Mouse (Mus musculus): ENCODE measurements at regions not wholly inside any gene's neighbourhood (a gene's known extent, or its start where the extent isn't known, plus 50 kb on each side); places are given as distances from the start of the nearest gene placed in this dataset.

- WGBS: 60% methylated on average over 9 of the region's 9 CpGs
- H3K27ac ChIP-seq (ENCODE audit: insufficient read depth, low read depth, low read length): peak overlapping the region; percentile 57
- TF ChIP-seq POLR2A (IDR thresholded peaks at IDR 0.05; ENCODE audit: low read depth, low read length) (no peak), CTCF (IDR thresholded peaks at IDR 0.05; ENCODE audit: extremely low read depth, insufficient read length, insufficient replicate concordance, low read depth, low read length) (no peak)
- no peaks in the 10 kb centered on the region for H3K36me3 ChIP-seq (ENCODE audit: control insufficient read depth, insufficient read depth, low read length)
- peaks cover 38% of the 10 kb centered on the region for H3K4me1 ChIP-seq (ENCODE audit: control insufficient read depth, insufficient read depth, insufficient read length, low read length)
- no peaks in the 10 kb centered on the region for H3K27me3 ChIP-seq (ENCODE audit: control insufficient read depth, insufficient read depth, low read length)
- H3K4me3 ChIP-seq (ENCODE audit: low read depth, low read length): no peak overlapping the region
These were observed 117.0 kb upstream of the Zmiz1 start for GRCm38 (mm10) chr14:25341848-25342427.

GRCm38 (mm10) chr14:25342865-25343565 is 116.0 kb upstream of the Zmiz1 start:
- Histone ChIP-seq H3K27ac (ENCODE audit: insufficient read depth, low read depth, low read length) (peak overlapping the region; percentile 33), H3K27me3 (ENCODE audit: control insufficient read depth, insufficient read depth, low read length) (no peaks in the 10 kb centered on the region), H3K4me3 (ENCODE audit: low read depth, low read length) (no peak overlapping the region), H3K36me3 (ENCODE audit: control insufficient read depth, insufficient read depth, low read length) (no peaks in the 10 kb centered on the region), H3K4me1 (ENCODE audit: control insufficient read depth, insufficient read depth, insufficient read length, low read length) (peaks cover 45% of the 10 kb centered on the region)
- no peak for TF ChIP-seq POLR2A (IDR thresholded peaks at IDR 0.05; ENCODE audit: low read depth, low read length)
- TF ChIP-seq CTCF (IDR thresholded peaks at IDR 0.05; ENCODE audit: extremely low read depth, insufficient read length, insufficient replicate concordance, low read depth, low read length): no peak
- 45% methylated on average over 4 of the region's 4 CpGs for WGBS

- H3K27ac ChIP-seq (ENCODE audit: insufficient read depth, low read depth, low read length): no peak overlapping the region; the same call in 1 of the 2 replicates
- H3K4me1 ChIP-seq (ENCODE audit: control insufficient read depth, insufficient read depth, insufficient read length, low read length): peaks cover 45% of the 10 kb centered on the region
- no peak overlapping the region for H3K4me3 ChIP-seq (ENCODE audit: low read depth, low read length)
- TF ChIP-seq POLR2A (IDR thresholded peaks at IDR 0.05; ENCODE audit: low read depth, low read length) (no peak), CTCF (IDR thresholded peaks at IDR 0.05; ENCODE audit: extremely low read depth, insufficient read length, insufficient replicate concordance, low read depth, low read length) (no peak)
- H3K27me3 ChIP-seq (ENCODE audit: control insufficient read depth, insufficient read depth, low read length): no peaks in the 10 kb centered on the region
- no peaks in the 10 kb centered on the region for H3K36me3 ChIP-seq (ENCODE audit: control insufficient read depth, insufficient read depth, low read length)
- WGBS: 47% methylated on average over 2 of the region's 2 CpGs
These were observed 113.0 kb upstream of the Zmiz1 start for GRCm38 (mm10) chr14:25345995-25346394.

- peak overlapping the region; percentile 78 for H3K27ac ChIP-seq (ENCODE audit: insufficient read depth, low read depth, low read length)
- H3K4me3 ChIP-seq (ENCODE audit: low read depth, low read length): no peak overlapping the region
- 72% methylated on average over 7 of the region's 7 CpGs for WGBS
- H3K4me1 ChIP-seq (ENCODE audit: control insufficient read depth, insufficient read depth, insufficient read length, low read length): peaks cover 38% of the 10 kb centered on the region
- no peak for TF ChIP-seq POLR2A (IDR thresholded peaks at IDR 0.05; ENCODE audit: low read depth, low read length)
- no peak for TF ChIP-seq CTCF (IDR thresholded peaks at IDR 0.05; ENCODE audit: extremely low read depth, insufficient read length, insufficient replicate concordance, low read depth, low read length)
- no peaks in the 10 kb centered on the region for H3K36me3 ChIP-seq (ENCODE audit: control insufficient read depth, insufficient read depth, low read length)
- H3K27me3 ChIP-seq (ENCODE audit: control insufficient read depth, insufficient read depth, low read length): no peaks in the 10 kb centered on the region
These were observed 112.0 kb upstream of the Zmiz1 start for GRCm38 (mm10) chr14:25346813-25347610.

GRCm38 (mm10) chr14:25350282-25350964 is 108.6 kb upstream of the Zmiz1 start:
- no peaks in the 10 kb centered on the region for H3K36me3 ChIP-seq (ENCODE audit: control insufficient read depth, insufficient read depth, low read length)
- H3K4me3 ChIP-seq (ENCODE audit: low read depth, low read length): no peak overlapping the region
- no peak for TF ChIP-seq CTCF (IDR thresholded peaks at IDR 0.05; ENCODE audit: extremely low read depth, insufficient read length, insufficient replicate concordance, low read depth, low read length)
- TF ChIP-seq POLR2A (IDR thresholded peaks at IDR 0.05; ENCODE audit: low read depth, low read length): no peak
- H3K4me1 ChIP-seq (ENCODE audit: control insufficient read depth, insufficient read depth, insufficient read length, low read length): peaks cover 24% of the 10 kb centered on the region
- H3K27ac ChIP-seq (ENCODE audit: insufficient read depth, low read depth, low read length): no peak overlapping the region
- 53% methylated on average over 9 of the region's 9 CpGs for WGBS
- no peaks in the 10 kb centered on the region for H3K27me3 ChIP-seq (ENCODE audit: control insufficient read depth, insufficient read depth, low read length)

GRCm38 (mm10) chr14:25353804-25354203 is 105.2 kb upstream of the Zmiz1 start:
- peak overlapping the region; percentile 19; the same call in 1 of the 2 replicates for H3K27ac ChIP-seq (ENCODE audit: insufficient read depth, low read depth, low read length)
- H3K27me3 ChIP-seq (ENCODE audit: control insufficient read depth, insufficient read depth, low read length): no peaks in the 10 kb centered on the region
- WGBS: 81% methylated on average over 8 of the region's 8 CpGs
- TF ChIP-seq POLR2A (IDR thresholded peaks at IDR 0.05; ENCODE audit: low read depth, low read length): no peak
- no peak for TF ChIP-seq CTCF (IDR thresholded peaks at IDR 0.05; ENCODE audit: extremely low read depth, insufficient read length, insufficient replicate concordance, low read depth, low read length)
- H3K4me1 ChIP-seq (ENCODE audit: control insufficient read depth, insufficient read depth, insufficient read length, low read length): peaks cover 17% of the 10 kb centered on the region; the same call in 1 of the 2 replicates
- H3K36me3 ChIP-seq (ENCODE audit: control insufficient read depth, insufficient read depth, low read length): no peaks in the 10 kb centered on the region
- H3K4me3 ChIP-seq (ENCODE audit: low read depth, low read length): no peak overlapping the region

Data from small intestine, adult 2 months (tissue).